Mouse (Mus musculus): ENCODE results near the gene Ppp6r1.
A peak's percentile ranks its signal among the peaks of the same experiment; 100 is the strongest.

- TF ChIP-seq POLR2A (IDR thresholded peaks at IDR 0.05; ENCODE audit: borderline replicate concordance, extremely low read depth, insufficient read depth, insufficient read length, poor library complexity, severe bottlenecking) (0 out of 2 replicates have a peak, but pooled peaks have one; percentile 28), CTCF (IDR thresholded peaks at IDR 0.05; ENCODE audit: borderline replicate concordance, extremely low read depth, insufficient read depth, insufficient read length) (no peak)
These were observed 31.6 kb upstream of the Ppp6r1 start, which contains the start of gene Brsk1 for GRCm38 (mm10) chr7:4690387-4690786.

All from brain, embryonic 14.5 days (tissue).